Mouse (Mus musculus) hindbrain, embryonic 15.5 days (tissue): ENCODE results near the gene Yaf2. TPM values are rescaled to one million over a fixed set of nuclear protein-coding genes. Genes with fewer than 3 reads are reported as not detected.

Experiments used
- ATAC-seq: fragments of 200-750 bp; cut with Nextera tagmentation; 2 replicates; pipeline ENCODE4 v1.8.0; 2017; ENCODE audit warnings: low read depth, moderate number of reproducible peaks, moderate TSS enrichment; ENCODE audit not compliant: low FRiP score
- H3K27ac ChIP-seq: fragments of 300-500 bp; sonication (generic); replicated peaks from 2 replicates; pipeline ENCODE4 v1.5.1; 2015; ENCODE audit warnings: mild to moderate bottlenecking, inconsistent platforms
- H3K27me3 ChIP-seq: fragments of 300-500 bp; sonication (generic); 2 replicates; pipeline ENCODE4 v1.6.1; 2015; ENCODE audit warnings: control low read depth, inconsistent platforms
- H3K36me3 ChIP-seq: fragments of 300-500 bp; sonication (generic); 2 replicates; pipeline ENCODE4 v1.6.1; 2015; ENCODE audit warnings: control low read depth, inconsistent platforms
- H3K4me1 ChIP-seq: fragments of 300-500 bp; sonication (generic); replicated peaks from 2 replicates; pipeline ENCODE4 v1.6.1; 2015; ENCODE audit warnings: control low read depth, inconsistent platforms
- H3K4me2 ChIP-seq: fragments of 300-500 bp; sonication (generic); 2 replicates; pipeline ENCODE4 v1.6.1; 2015; ENCODE audit warnings: moderate library complexity, mild to moderate bottlenecking, inconsistent platforms
- H3K4me3 ChIP-seq: fragments of 300-500 bp; sonication (generic); 2 replicates; pipeline ENCODE4 v1.5.1; 2015; ENCODE audit warnings: mild to moderate bottlenecking, inconsistent platforms
- H3K9ac ChIP-seq: fragments of 300-500 bp; sonication (generic); 2 replicates; pipeline ENCODE4 v1.6.1; 2015; ENCODE audit warnings: inconsistent platforms
- H3K9me3 ChIP-seq: fragments of 300-500 bp; sonication (generic); 2 replicates; pipeline ENCODE4 v1.6.1; 2016; ENCODE audit warnings: control low read depth, inconsistent platforms
- WGBS: fragments of 180-500 bp; shearing (Covaris S2); methylation state at CpG from one replicate; pipeline ENCODE4 v1.1.7; 2015; 5-methylcytosine and 5-hydroxymethylcytosine counted together
- polyA plus RNA-seq: library from polyadenylated mRNA; unstranded; fragments of >200 nt; fragmentation: Nextera tagmentation; extraction: Ambion mirVana; gene quantifications from 2 replicates; pipeline ENCODE4 v1.2.1, GENCODE M21; 2015

The Yaf2 gene
- polyA plus RNA-seq, 1 experiment from 2014 or later, result 131 TPM

DNA sequence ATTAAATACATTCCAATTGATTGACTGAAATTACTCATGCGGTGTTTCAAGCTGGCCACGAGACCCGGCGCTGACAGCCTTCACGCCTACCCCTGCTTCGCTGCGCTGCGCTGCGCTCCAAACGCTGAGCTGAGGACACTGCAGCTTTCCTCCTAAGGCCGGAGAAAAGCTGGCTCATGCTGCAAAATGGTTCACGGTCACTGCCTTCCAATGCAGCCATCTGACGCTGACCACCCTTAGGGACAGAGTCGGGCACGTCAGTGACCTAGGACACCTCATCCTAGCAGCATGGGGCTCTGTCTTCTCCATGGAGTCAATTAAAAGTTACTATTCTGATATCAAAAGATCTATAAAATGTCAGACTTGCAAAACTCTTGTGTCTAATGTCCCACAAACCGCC is 70.4 kb downstream of the Yaf2 start:
- WGBS, result 57% methylated on average over 16 of the region's 16 CpGs

GRCm38 (mm10) chr15:93265728-93266127 is 71.0 kb downstream of the Yaf2 start:
- no peak overlapping the region for H3K9ac ChIP-seq
- H3K27ac ChIP-seq, result no peak overlapping the region
- peaks cover 9% of the 10 kb centered on the region for H3K4me1 ChIP-seq
- ATAC-seq, result no peak
- no peaks in the 10 kb centered on the region for H3K27me3 ChIP-seq
- no peaks in the 10 kb centered on the region for H3K36me3 ChIP-seq
- 46% methylated on average over 2 of the region's 2 CpGs for WGBS
- no peak overlapping the region for H3K4me3 ChIP-seq
- no peaks in the 10 kb centered on the region for H3K9me3 ChIP-seq
- H3K4me2 ChIP-seq, result no peak overlapping the region

More for the DNA sequence above, 70.4 kb downstream of the Yaf2 start:
- H3K27ac ChIP-seq, result no peak overlapping the region
- H3K4me3 ChIP-seq, result no peak overlapping the region
- peaks cover 9% of the 10 kb centered on the region for H3K4me1 ChIP-seq
- H3K27me3 ChIP-seq, result no peaks in the 10 kb centered on the region
- H3K9me3 ChIP-seq, result no peaks in the 10 kb centered on the region
- no peak overlapping the region for H3K4me2 ChIP-seq
- no peak overlapping the region for H3K9ac ChIP-seq
- no peak for ATAC-seq
- no peaks in the 10 kb centered on the region for H3K36me3 ChIP-seq

- no peak overlapping the region for H3K27ac ChIP-seq
- ATAC-seq, result no peak
- 87% methylated on average over 3 of the region's 3 CpGs for WGBS
Observed at GRCm38 (mm10) chr15:93265231-93265630, 71.5 kb downstream of the Yaf2 start.

DNA sequence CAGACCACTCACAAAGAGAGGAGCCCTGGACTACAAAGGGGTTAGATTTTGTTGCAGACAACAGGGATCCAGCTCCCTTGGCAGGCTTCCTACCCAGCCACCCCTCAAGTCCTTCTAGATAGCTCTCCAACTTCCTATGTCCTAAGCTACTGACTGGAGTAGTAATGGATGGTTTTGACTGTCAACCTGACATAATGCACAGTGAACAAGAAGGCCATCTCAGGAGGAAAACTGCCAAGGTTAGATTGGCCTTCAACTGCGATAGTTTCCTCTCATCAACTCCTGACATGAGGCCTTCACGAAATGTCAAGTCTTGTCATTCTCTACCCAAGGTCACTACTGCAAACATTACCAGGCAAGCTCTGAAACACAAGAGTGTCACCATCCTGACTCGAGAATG is 72.5 kb downstream of the Yaf2 start:
- Histone ChIP-seq H3K4me1 (peaks cover 6% of the 10 kb centered on the region; the same call in 1 of the 2 replicates), H3K36me3 (no peaks in the 10 kb centered on the region), H3K4me3 (no peak overlapping the region), H3K9ac (no peak overlapping the region), H3K27ac (no peak overlapping the region), H3K9me3 (no peaks in the 10 kb centered on the region), H3K4me2 (no peak overlapping the region), H3K27me3 (no peaks in the 10 kb centered on the region)
- ATAC-seq, result no peak
- 88% methylated on average over 3 of the region's 3 CpGs for WGBS

More at GRCm38 (mm10) chr15:93265231-93265630, 71.5 kb downstream of the Yaf2 start:
- Histone ChIP-seq H3K4me2 (no peak overlapping the region), H3K9me3 (no peaks in the 10 kb centered on the region), H3K36me3 (no peaks in the 10 kb centered on the region), H3K4me3 (no peak overlapping the region), H3K27me3 (no peaks in the 10 kb centered on the region), H3K9ac (no peak overlapping the region), H3K4me1 (peaks cover 6% of the 10 kb centered on the region; the same call in 1 of the 2 replicates)

GRCm38 (mm10) chr15:93263566-93263965 is 73.2 kb downstream of the Yaf2 start:
- ATAC-seq, result no peak
- Histone ChIP-seq H3K4me1 (peaks cover 6% of the 10 kb centered on the region; the same call in 1 of the 2 replicates), H3K9me3 (no peaks in the 10 kb centered on the region), H3K27me3 (no peaks in the 10 kb centered on the region), H3K27ac (no peak overlapping the region), H3K36me3 (0 out of 2 replicates have a peak, but pooled peaks cover 3% of the 10 kb centered on the region), H3K4me3 (no peak overlapping the region), H3K4me2 (no peak overlapping the region), H3K9ac (no peak overlapping the region)
- 88% methylated on average over 7 of the region's 7 CpGs for WGBS

DNA sequence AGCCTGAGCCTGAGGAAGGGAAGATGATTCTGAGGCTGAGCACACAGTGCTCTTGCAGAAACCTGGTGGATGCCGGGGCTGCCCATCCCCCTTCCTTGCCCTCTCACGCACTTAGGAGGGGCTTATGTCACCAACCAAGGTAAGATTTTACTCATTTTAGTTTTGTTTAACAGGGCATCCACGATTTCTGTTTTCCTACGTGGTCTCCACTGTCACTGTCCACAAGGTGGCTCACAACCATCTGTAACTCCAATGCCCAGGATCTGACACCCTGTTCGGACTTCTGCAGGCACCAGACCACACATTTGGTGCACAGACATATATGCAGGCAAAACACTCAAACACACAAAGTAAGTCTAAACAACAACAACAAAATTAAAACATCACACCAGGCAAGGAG is 73.9 kb downstream of the Yaf2 start:
- H3K4me1 ChIP-seq, result peaks cover 6% of the 10 kb centered on the region; the same call in 1 of the 2 replicates
- 66% methylated on average over 5 of the region's 5 CpGs for WGBS

DNA sequence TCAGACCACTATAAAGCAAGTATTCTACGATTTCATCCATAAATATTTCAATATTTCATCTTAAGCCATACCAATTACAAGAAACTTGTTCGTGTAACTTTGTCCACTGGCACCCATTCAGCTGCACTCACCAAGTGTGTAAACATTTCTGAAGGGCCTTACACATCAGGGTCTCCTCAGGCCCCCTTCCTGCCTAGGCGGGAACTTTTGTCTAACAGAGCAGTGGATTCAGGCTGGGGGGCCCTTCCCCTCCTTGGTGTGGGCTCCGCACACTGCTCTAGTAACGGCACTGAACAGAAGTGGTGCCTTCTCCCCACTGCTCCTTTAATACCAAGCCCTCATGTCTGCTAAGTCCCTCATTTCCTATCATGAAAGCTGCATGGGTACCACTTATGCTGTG is 74.5 kb downstream of the Yaf2 start:
- no peak for ATAC-seq
- Histone ChIP-seq H3K4me1 (peaks cover 6% of the 10 kb centered on the region; the same call in 1 of the 2 replicates), H3K36me3 (peaks cover 12% of the 10 kb centered on the region; the same call in 1 of the 2 replicates), H3K4me2 (no peak overlapping the region), H3K27me3 (no peaks in the 10 kb centered on the region), H3K4me3 (no peak overlapping the region), H3K9me3 (no peaks in the 10 kb centered on the region), H3K9ac (no peak overlapping the region), H3K27ac (no peak overlapping the region)
- WGBS, result 92% methylated on average over 5 of the region's 5 CpGs

More for the DNA sequence above, 73.9 kb downstream of the Yaf2 start:
- Histone ChIP-seq H3K36me3 (peaks cover 11% of the 10 kb centered on the region; the same call in 1 of the 2 replicates), H3K4me3 (no peak overlapping the region), H3K9me3 (no peaks in the 10 kb centered on the region), H3K27ac (no peak overlapping the region), H3K9ac (no peak overlapping the region), H3K4me2 (no peak overlapping the region), H3K27me3 (no peaks in the 10 kb centered on the region)
- ATAC-seq, result no peak

GRCm38 (mm10) chr15:93259933-93260332 is 76.8 kb downstream of the Yaf2 start:
- Histone ChIP-seq H3K9ac (no peak overlapping the region), H3K36me3 (peaks cover 25% of the 10 kb centered on the region; the same call in 1 of the 2 replicates), H3K27ac (no peak overlapping the region), H3K27me3 (no peaks in the 10 kb centered on the region), H3K9me3 (no peaks in the 10 kb centered on the region), H3K4me3 (no peak overlapping the region), H3K4me1 (no peaks in the 10 kb centered on the region), H3K4me2 (no peak overlapping the region)
- 60% methylated on average over 8 of the region's 8 CpGs for WGBS
- ATAC-seq, result no peak

DNA sequence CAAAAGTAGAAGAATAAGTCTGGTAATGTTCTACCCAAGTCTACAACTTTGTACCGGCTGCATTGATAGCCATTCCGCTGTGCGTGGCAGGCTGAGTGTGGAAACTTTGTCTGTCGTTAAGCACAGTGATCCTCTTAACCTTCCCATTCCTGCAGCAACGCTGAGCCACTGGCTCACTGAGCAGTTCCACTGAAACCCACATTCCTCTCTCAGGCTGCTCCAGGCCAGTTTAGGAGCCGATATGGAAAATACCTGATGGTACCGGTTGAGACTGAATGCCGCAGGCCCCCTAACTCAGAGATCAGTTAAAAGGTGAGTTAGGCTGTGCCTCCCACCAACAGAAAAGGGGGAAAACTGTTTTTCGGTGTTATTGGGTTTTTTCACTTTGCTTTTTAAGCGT is 81.4 kb downstream of the Yaf2 start:
- H3K4me2 ChIP-seq, result no peak overlapping the region
- H3K27ac ChIP-seq, result no peak overlapping the region
- WGBS, result 84% methylated on average over 10 of the region's 10 CpGs
- peaks cover 33% of the 10 kb centered on the region; the same call in 1 of the 2 replicates for H3K36me3 ChIP-seq
- ATAC-seq, result no peak
- no peaks in the 10 kb centered on the region for H3K4me1 ChIP-seq
- no peaks in the 10 kb centered on the region for H3K9me3 ChIP-seq
- H3K9ac ChIP-seq, result no peak overlapping the region
- H3K4me3 ChIP-seq, result no peak overlapping the region
- no peaks in the 10 kb centered on the region for H3K27me3 ChIP-seq

- Histone ChIP-seq H3K9me3 (no peaks in the 10 kb centered on the region), H3K27ac (no peak overlapping the region), H3K4me3 (no peak overlapping the region), H3K4me1 (no peaks in the 10 kb centered on the region), H3K27me3 (no peaks in the 10 kb centered on the region), H3K36me3 (peaks cover 26% of the 10 kb centered on the region; the same call in 1 of the 2 replicates), H3K9ac (no peak overlapping the region), H3K4me2 (no peak overlapping the region)
- ATAC-seq, result no peak
- WGBS, result 85% methylated on average over 8 of the region's 8 CpGs
Observed at GRCm38 (mm10) chr15:93253172-93253571, 83.6 kb downstream of the Yaf2 start.

DNA sequence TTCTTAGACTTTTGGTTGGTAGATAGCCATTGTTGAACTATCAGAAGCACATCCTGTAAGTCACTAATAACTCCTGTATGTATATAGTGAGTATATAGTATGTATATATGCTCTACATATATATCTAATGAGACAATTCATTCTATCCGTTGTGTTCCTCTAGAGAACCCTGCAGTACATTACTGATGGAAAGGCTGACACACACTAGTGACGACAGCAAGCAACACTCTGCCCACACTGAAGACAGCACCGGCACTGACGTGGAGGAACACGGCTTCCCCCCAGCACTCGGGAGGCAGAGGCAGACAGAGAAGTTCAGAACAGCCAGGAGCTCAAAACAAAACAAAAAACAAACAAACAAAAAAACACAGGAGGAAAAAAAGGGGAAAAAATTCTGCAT is 84.3 kb downstream of the Yaf2 start:
- no peak for ATAC-seq
- 89% methylated on average over 6 of the region's 6 CpGs for WGBS

DNA sequence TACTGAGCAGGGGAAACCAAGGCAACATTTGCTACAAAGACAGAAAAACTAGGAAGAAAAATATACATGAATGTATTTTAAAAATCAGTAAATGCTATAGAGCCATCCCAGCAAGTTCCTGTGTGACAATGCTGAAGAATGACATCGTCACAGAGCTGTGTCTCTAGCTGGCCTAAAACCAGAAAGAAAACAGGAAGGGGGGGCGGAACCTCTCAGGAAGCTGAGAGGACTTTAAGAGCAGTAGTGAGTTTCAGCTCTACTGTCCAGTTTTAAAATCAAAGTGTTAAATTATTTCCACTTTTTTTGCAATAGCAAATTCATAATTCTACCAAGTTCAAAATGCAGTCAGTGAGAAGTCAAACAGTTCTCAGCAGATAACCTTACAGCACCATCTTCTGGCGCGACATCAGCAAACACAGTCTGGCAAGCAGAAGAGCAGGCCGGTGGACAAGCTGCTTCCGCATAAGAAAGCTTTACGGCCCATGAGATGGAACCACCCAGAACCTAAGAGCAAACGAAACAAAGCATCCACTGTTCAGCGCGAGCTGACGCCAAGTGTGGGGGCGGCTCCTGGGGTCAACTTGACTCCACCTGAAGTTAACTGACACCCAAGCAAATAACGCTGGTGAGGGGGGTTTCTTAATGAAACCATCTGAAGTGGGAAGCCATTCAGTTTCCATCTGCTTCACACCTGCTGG is 85.0 kb downstream of the Yaf2 start:
- Histone ChIP-seq H3K9me3 (no peaks in the 10 kb centered on the region), H3K9ac (no peak overlapping the region), H3K4me2 (no peak overlapping the region), H3K4me1 (no peaks in the 10 kb centered on the region), H3K36me3 (peaks cover 22% of the 10 kb centered on the region; the same call in 1 of the 2 replicates), H3K4me3 (no peak overlapping the region), H3K27me3 (no peaks in the 10 kb centered on the region), H3K27ac (no peak overlapping the region)
- WGBS, result 67% methylated on average over 13 of the region's 13 CpGs
- no peak for ATAC-seq

More for the DNA sequence above, 84.3 kb downstream of the Yaf2 start:
- no peak overlapping the region for H3K4me2 ChIP-seq
- no peaks in the 10 kb centered on the region for H3K27me3 ChIP-seq
- H3K36me3 ChIP-seq, result peaks cover 24% of the 10 kb centered on the region; the same call in 1 of the 2 replicates
- H3K9ac ChIP-seq, result no peak overlapping the region
- no peaks in the 10 kb centered on the region for H3K9me3 ChIP-seq
- no peak overlapping the region for H3K4me3 ChIP-seq
- no peaks in the 10 kb centered on the region for H3K4me1 ChIP-seq
- H3K27ac ChIP-seq, result no peak overlapping the region
